Mouse (Mus musculus) thymus, postnatal 10 days (tissue): ENCODE data around the gene Ptgis.

Source experiments
- DNase-seq, 2 experiments: peaks; one replicate each; pipeline ENCODE4 v3.0.0; 2021; ENCODE audit warnings: low spot score in 2 of 2

Gene Ptgis

GRCm38 (mm10) chr2:167263040-167263810 lies 22.8 kb upstream of the Ptgis start:
- DNase-seq, result no peak

- DNase-seq, result no peak
Measured at GRCm38 (mm10) chr2:167262433-167262832, 22.0 kb upstream of the Ptgis start.

GRCm38 (mm10) chr2:167261106-167261505 lies 20.7 kb upstream of the Ptgis start:
- no peak for DNase-seq

GRCm38 (mm10) chr2:167257790-167258189 lies 17.4 kb upstream of the Ptgis start:
- no peak for DNase-seq

GRCm38 (mm10) chr2:167254808-167255207 lies 14.4 kb upstream of the Ptgis start:
- no peak for DNase-seq

DNA sequence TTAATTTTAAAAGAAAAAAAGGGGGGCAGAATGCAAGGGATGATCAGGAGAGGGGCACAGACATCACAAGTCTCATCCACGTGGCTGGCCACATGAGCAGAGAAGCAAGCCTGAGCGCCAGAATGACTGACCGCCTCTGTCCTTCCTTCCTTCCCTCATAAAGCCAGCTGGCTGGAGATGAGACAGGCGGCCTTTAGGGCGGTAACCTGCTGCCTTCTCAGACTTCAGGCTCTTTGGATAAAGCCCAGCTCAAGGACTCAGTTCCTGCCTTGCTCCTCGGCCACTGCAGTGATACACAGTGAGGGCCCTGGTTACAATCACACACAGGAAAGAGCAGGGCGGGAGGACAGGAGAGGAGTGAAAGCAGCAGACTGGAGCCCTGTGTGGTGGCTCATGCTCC lies 13.8 kb upstream of the Ptgis start:
- DNase-seq, result no peak

GRCm38 (mm10) chr2:167253476-167253875 lies 13.1 kb upstream of the Ptgis start:
- no peak for DNase-seq

DNA sequence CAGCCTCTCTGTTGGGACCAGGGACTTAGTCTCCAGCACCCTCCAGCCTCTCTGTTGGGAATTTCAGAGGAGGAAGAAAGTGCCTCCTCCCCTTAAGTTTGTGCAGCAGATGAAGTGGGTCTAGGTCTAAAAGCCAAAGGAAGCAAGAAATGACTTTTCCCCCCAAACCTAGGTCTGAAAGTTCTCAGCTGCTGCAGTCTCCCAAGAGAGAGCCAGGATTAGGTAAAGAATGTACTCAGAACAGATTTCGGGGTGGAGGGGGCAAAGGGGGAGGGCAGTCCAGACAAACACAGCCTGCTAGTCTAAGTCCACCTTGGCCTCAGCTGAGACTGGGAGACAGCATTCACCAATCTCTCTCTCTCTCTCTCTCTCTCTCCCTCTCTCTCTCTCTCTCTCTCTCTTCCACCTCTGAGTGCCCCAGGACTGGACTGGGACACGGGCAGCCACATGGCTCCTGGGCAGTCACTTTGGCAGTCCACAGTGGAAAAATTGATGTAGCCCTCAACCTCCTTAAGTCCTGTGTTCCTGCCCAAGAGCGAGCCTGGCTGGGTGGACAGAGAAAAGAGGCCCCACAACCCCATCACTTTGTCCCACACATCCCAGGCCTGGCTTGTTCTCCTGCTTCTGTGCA lies 11.8 kb upstream of the Ptgis start:
- DNase-seq, result no peak

DNA sequence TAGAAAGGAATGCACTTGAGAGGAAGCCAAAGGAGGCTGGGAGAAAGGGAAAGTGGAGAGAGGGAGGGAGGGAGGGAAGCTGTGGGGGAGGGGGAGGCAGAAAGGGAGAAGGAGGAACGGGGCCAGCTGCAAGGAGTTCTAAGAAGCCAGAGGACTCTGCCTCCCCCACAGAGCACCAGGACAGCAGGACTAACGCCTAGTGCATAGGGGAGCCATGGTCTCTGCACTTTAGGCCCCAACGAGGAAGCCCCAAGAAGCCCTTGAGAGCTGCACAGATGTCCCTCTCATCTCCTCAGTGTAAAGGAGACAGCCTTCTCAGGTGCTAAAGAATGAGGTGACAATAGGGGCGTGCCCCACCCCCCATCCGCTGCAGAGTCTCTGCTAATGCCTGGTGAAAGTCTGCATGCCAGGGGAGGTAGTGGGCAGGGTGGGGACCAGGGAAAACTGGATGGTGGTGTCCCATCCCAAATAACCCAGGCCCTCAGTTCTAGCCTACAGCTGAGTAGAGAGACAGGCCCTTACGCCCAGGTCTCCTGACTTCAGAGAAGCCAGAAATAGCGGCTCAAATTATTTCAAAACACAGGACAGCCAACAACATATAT lies 10.4 kb upstream of the Ptgis start:
- no peak for DNase-seq

GRCm38 (mm10) chr2:167250003-167250735 lies 9.8 kb upstream of the Ptgis start:
- DNase-seq, result no peak

DNA sequence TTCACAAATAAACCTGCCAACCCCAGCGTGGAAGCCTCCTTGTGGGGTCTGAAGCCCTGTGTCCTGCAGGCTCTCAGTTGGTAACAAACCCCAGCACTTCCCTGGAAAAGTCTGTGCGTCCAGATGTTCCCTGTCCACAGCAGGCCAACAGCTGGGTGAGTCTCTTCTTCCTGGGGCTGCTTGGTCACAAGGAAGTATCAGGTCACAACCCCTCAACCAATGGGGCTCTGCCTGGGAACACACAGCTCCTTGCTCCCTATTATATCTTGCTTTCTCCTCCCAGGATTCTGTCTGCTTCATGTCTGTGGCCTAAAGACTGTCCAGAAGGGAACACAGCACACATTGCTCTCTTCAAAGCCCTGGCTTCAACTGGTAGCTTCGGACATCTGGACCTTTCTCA lies 9.2 kb upstream of the Ptgis start:
- DNase-seq, result no peak

- no peak for DNase-seq
Measured at GRCm38 (mm10) chr2:167247823-167248222, 7.4 kb upstream of the Ptgis start.

GRCm38 (mm10) chr2:167246704-167247103 lies 6.3 kb upstream of the Ptgis start:
- DNase-seq, result no peak

DNA sequence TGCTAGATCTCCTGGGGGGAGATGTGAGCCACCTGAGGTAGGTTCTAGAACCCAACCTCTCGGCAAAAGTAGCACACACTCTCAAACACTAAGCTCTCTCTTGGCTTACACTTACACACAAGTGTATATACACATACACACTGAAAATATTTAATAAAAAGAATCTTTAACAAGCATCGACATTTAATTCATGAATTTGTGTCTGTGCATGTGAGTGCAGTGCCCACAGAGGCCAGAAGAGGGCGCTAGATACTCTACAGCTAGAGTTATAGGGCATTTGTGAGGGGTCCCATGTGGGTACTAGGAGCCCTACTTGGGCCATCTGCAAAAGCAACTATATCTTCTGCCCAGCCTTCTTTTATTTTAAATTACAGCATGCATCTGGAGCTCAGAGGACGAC lies 4.5 kb upstream of the Ptgis start:
- DNase-seq, result no peak

DNA sequence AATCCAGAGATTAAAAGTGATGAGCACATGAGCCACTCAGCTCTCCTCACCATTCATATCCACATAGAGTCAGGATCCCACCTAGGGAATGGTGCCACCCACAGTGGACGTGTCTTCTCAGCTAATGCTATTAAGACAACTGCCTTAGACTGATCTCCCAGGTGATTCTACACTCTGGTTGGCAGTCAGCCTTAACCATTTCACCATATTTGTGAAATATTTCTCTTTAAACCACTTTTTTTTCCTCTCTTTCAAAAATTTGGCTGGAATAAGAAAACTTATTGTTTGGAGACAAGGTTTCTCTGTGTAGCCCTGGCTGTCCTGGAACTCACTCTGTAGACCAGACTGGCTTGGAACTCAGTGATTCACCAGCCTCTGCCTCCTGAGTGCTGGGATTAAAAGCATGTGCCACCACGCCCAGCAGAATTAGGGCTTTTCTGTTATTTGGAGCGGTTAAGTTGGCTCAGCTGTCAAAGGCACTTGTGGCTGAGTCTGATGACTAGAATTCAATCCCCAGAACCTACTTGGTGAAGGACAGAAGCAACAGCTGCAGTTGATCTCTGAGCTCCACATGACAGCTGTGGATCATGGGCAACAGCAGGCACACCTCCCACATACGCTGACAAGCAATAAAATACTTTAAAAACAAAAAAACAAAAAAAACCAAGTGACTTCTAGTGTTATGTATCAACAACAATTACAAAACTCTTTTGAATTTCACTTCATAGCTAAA lies 3.6 kb upstream of the Ptgis start:
- DNase-seq, result no peak

- no peak for DNase-seq
Measured at GRCm38 (mm10) chr2:167239262-167239661, 1.1 kb downstream of the Ptgis start.

DNA sequence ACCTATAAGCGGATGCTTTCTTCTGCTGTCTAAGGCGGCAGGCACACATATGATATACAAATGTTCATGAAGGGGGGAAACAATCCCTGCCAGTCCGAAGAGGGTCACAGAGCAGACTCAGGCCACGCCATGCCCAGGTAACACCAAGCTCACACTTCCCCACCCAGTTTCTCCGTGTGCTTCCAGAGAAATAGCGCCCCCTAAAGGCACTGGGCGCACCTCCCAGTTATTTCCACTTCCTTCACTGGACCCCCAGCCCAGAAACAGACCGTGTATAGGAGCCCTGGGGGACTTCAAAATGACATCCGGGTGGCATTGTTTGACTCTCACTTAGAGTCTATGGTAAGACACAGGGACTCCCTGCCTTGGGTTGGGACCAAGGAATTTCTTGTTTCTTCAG lies 3.2 kb downstream of the Ptgis start:
- no peak for DNase-seq

DNA sequence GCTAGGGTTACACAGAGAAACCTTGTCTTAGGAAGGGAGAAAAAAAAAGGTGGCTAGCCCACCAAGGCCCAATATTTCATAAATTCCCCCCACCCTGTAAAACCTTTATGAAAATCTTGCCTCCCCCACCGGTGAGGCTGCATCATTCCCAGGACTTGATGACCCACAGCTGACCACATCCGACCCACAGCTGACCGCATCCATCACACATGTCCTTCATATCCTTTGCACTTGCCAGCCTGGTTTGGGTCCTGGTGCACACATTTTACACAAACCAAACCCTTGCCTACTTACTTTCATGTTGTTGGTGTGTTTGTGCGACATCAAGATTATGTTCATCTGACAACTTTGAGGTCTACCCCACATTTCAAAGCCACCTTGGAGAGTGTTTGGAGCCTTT lies 4.2 kb downstream of the Ptgis start:
- no peak for DNase-seq

- no peak for DNase-seq
Measured at GRCm38 (mm10) chr2:167235338-167236018, 4.9 kb downstream of the Ptgis start.

- no peak for DNase-seq
Measured at GRCm38 (mm10) chr2:167233771-167234170, 6.6 kb downstream of the Ptgis start.

- DNase-seq, result no peak
Measured at GRCm38 (mm10) chr2:167233009-167233335, 7.4 kb downstream of the Ptgis start.
